Mouse (Mus musculus): ENCODE measurements around the gene Spesp1. TPM values are rescaled to one million over a fixed set of nuclear protein-coding genes. Genes with fewer than 3 reads are reported as not detected.

The Spesp1 gene
- polyA plus RNA-seq, 2 experiments: not detected

- WGBS: 13% methylated on average over 10 of the region's 10 CpGs
These were observed 59.5 kb downstream of the Spesp1 start for GRCm38 (mm10) chr9:62222481-62222880.

GRCm38 (mm10) chr9:62222029-62222428 lies 60.0 kb downstream of the Spesp1 start:
- WGBS: 79% methylated on average over 2 of the region's 2 CpGs
- H3K27me3 ChIP-seq (ENCODE audit: control insufficient read depth, insufficient read depth, low read length): no peaks in the 10 kb centered on the region
- H3K4me3 ChIP-seq (replicated peaks; ENCODE audit: low read length): no peak overlapping the region
- H3K36me3 ChIP-seq (ENCODE audit: control insufficient read depth, insufficient read depth, low read length): no peaks in the 10 kb centered on the region
- H3K4me2 ChIP-seq (replicated peaks; ENCODE audit: low read depth, low read length, severe bottlenecking): no peak overlapping the region
- no peak for TF ChIP-seq POLR2A (IDR thresholded peaks at IDR 0.05; ENCODE audit: borderline replicate concordance, extremely low read depth, insufficient read depth, insufficient read length)
- no peak for DNase-seq (ENCODE audit: low spot score)
- H3K9me3 ChIP-seq (ENCODE audit: control insufficient read depth, low read length): no peaks in the 10 kb centered on the region
- no peaks in the 10 kb centered on the region for H3K4me1 ChIP-seq (ENCODE audit: control insufficient read depth, insufficient read depth, low read length)
- H3K9ac ChIP-seq (ENCODE audit: low read depth, low read length, severe bottlenecking): no peak overlapping the region
- no peak for ATAC-seq (ENCODE audit: low FRiP score, low read depth)
- no peak overlapping the region for H3K27ac ChIP-seq (replicated peaks; ENCODE audit: low read depth, low read length)

More at GRCm38 (mm10) chr9:62222481-62222880, 59.5 kb downstream of the Spesp1 start:
- no peak overlapping the region for H3K9ac ChIP-seq (ENCODE audit: low read depth, low read length, severe bottlenecking)
- DNase-seq (ENCODE audit: low spot score): peak; percentile 16
- ATAC-seq (ENCODE audit: low FRiP score, low read depth): no peak
- no peak for TF ChIP-seq POLR2A (IDR thresholded peaks at IDR 0.05; ENCODE audit: borderline replicate concordance, extremely low read depth, insufficient read depth, insufficient read length)
- no peak overlapping the region for H3K27ac ChIP-seq (replicated peaks; ENCODE audit: low read depth, low read length)
- no peak overlapping the region for H3K4me2 ChIP-seq (replicated peaks; ENCODE audit: low read depth, low read length, severe bottlenecking)
- no peaks in the 10 kb centered on the region for H3K27me3 ChIP-seq (ENCODE audit: control insufficient read depth, insufficient read depth, low read length)
- no peaks in the 10 kb centered on the region for H3K4me1 ChIP-seq (ENCODE audit: control insufficient read depth, insufficient read depth, low read length)
- no peak overlapping the region for H3K4me3 ChIP-seq (replicated peaks; ENCODE audit: low read length)
- no peaks in the 10 kb centered on the region for H3K9me3 ChIP-seq (ENCODE audit: control insufficient read depth, low read length)
- H3K36me3 ChIP-seq (ENCODE audit: control insufficient read depth, insufficient read depth, low read length): no peaks in the 10 kb centered on the region

Small RNA genes within 50 kb of the gene (microRNA-seq; reads per million reads assigned to microRNA genes)
- not detected for gene Gm25603

Other genes with a start within 250 kb of the Spesp1 start
- 16.5 and 17.9 TPM in 2 replicates for gene Glce, start 159.6 kb downstream of the Spesp1 start, polyA plus RNA-seq (2012; rRNA removed)
- 31.9 and 36.9 TPM in 2 replicates for gene Glce, start 159.6 kb downstream of the Spesp1 start, polyA plus RNA-seq (2014; fragmentation: Nextera tagmentation; extraction: Ambion mirVana)
- gene Anp32a, start 59.1 kb upstream of the Spesp1 start, polyA plus RNA-seq (2012; rRNA removed): 143 and 468 TPM in 2 replicates
- 104 and 124 TPM in 2 replicates for gene Anp32a, start 59.1 kb upstream of the Spesp1 start, polyA plus RNA-seq (2014; fragmentation: Nextera tagmentation; extraction: Ambion mirVana)

Data from limb, embryonic 14.5 days (tissue).